Mouse (Mus musculus) heart, postnatal 36 days (tissue): ENCODE results near the gene Mms19. TPM values are rescaled to one million over a fixed set of nuclear protein-coding genes. Genes with fewer than 3 reads are reported as not detected.
A peak's percentile ranks its signal among the peaks of the same experiment; 100 is the strongest.

Experiments
- DNase-seq, 2 experiments: peaks; one replicate each; pipeline ENCODE4 v3.0.0; 2021 to 2022
- intact Hi-C: fragments of 180-260 bp; cut with DNase I; formaldehyde crosslinking; loops from one replicate; pipeline ENCODE4 v1.15.1; 2025
- total RNA-seq, 2 experiments: library from RNA; stranded (reverse); gene quantifications; 2 replicates each; pipeline ENCODE4 v1.2.3; 2021

Gene Mms19
- total RNA-seq, 2 experiments from 2014 or later = 17.3 to 18.0 TPM

GRCm38 (mm10) chr19:41906311-41907078 lies 74.5 kb downstream of the Mms19 start:
- intact Hi-C loops = no loop called here
- no peak for DNase-seq

- intact Hi-C loops = no loop called here
- DNase-seq = no peak
Measured at GRCm38 (mm10) chr19:41905246-41905645, 75.7 kb downstream of the Mms19 start.

- intact Hi-C loops = no loop called here
- DNase-seq = no peak
Measured at GRCm38 (mm10) chr19:41902848-41903593, 77.9 kb downstream of the Mms19 start.

- DNase-seq = no peak
- intact Hi-C loops = no loop called here
Measured at GRCm38 (mm10) chr19:41901696-41902095, 79.3 kb downstream of the Mms19 start.

- no peak for DNase-seq
- intact Hi-C loops = no loop called here
Measured at GRCm38 (mm10) chr19:41900495-41901090, 80.4 kb downstream of the Mms19 start.

- peak; percentile 14 to 22 for DNase-seq
- intact Hi-C loops = no loop called here
Measured at GRCm38 (mm10) chr19:41898860-41899259, 82.1 kb downstream of the Mms19 start.

- intact Hi-C loops = loop anchor here (2.0 kb wide), 2 partner anchors 14 to 130 kb away; partner anchors contain the start of gene Pgam1
Measured at GRCm38 (mm10) chr19:41896319-41896711, 84.6 kb downstream of the Mms19 start.

GRCm38 (mm10) chr19:41895460-41896318 lies 85.3 kb downstream of the Mms19 start, which contains the start of gene Rrp12:
TSS of gene Rrp12 (minus strand) at chr19:41896173.
- intact Hi-C loops = loop anchor here (1.0 to 2.0 kb wide), 3 partner anchors 15 to 131 kb away; partner anchors contain the start of genes Exosc1, Pgam1 and Zdhhc16
- DNase-seq = peak; percentile 71 to 75

More at GRCm38 (mm10) chr19:41896319-41896711, 84.6 kb downstream of the Mms19 start:
- no peak for DNase-seq

GRCm38 (mm10) chr19:41894959-41895358 lies 86.0 kb downstream of the Mms19 start:
- DNase-seq = no peak
- intact Hi-C loops = loop anchor here (1.0 kb wide), 1 partner anchor 38 kb away; the partner anchor contains the start of genes Exosc1 and Zdhhc16

Other genes with a start within 250 kb of the Mms19 start
- under 1 TPM in 1 of 2 experiments, not detected in 1; 0.11 TPM for gene Slit1, start 237.5 kb downstream of the Mms19 start, total RNA-seq
- gene Arhgap19, start 179.1 kb downstream of the Mms19 start, total RNA-seq = 1 to 10 TPM; 1.8 to 2.4 TPM
- 1 to 10 TPM; 4.6 to 6.2 TPM for gene Frat1, start 151.2 kb downstream of the Mms19 start, total RNA-seq
- gene Frat2, start 133.0 kb downstream of the Mms19 start, total RNA-seq = 1 to 10 TPM; 5.0 to 7.7 TPM
- 10 to 100 TPM; 17.0 to 17.3 TPM for gene Rrp12, start 85.0 kb downstream of the Mms19 start, total RNA-seq
- gene Pgam1, start 69.2 kb downstream of the Mms19 start, total RNA-seq = 10 to 100 TPM; 91.8 to 93.2 TPM
- gene Exosc1, start 47.7 kb downstream of the Mms19 start, total RNA-seq = 10 to 100 TPM; 12.9 to 14.0 TPM
- gene Zdhhc16, start 47.7 kb downstream of the Mms19 start, total RNA-seq = 10 to 100 TPM; 16.2 to 17.4 TPM
- gene Ubtd1, start 606 bp upstream of the Mms19 start, total RNA-seq = 10 to 100 TPM; 19.6 to 21.2 TPM
- under 1 TPM; 0.24 to 0.36 TPM for gene Ankrd2, start 54.8 kb upstream of the Mms19 start, total RNA-seq
- gene Hoga1, start 64.5 kb upstream of the Mms19 start, total RNA-seq = 1 to 10 TPM; 1.4 to 1.7 TPM
- not detected for gene 4933411K16Rik, start 71.1 kb upstream of the Mms19 start, total RNA-seq
- 1 to 10 TPM; 2.5 to 2.9 TPM for gene Morn4, start 105.2 kb upstream of the Mms19 start, total RNA-seq
- 10 to 100 TPM; 19.6 to 25.4 TPM for gene Pi4k2a, start 109.3 kb upstream of the Mms19 start, total RNA-seq
- 10 to 100 TPM; 11.0 to 11.3 TPM for gene Avpi1, start 147.9 kb upstream of the Mms19 start, total RNA-seq
- gene Marveld1, start 166.2 kb upstream of the Mms19 start, total RNA-seq = 10 to 100 TPM; 22.2 to 24.0 TPM
- gene Zfyve27, start 182.8 kb upstream of the Mms19 start, total RNA-seq = 10 to 100 TPM; 25.6 to 25.8 TPM
- 1 to 10 TPM; 5.1 to 5.3 TPM for gene Sfrp5, start 221.1 kb upstream of the Mms19 start, total RNA-seq